ENCODE assay signal across 10 mouse cellular contexts in the genomic region with DNA sequence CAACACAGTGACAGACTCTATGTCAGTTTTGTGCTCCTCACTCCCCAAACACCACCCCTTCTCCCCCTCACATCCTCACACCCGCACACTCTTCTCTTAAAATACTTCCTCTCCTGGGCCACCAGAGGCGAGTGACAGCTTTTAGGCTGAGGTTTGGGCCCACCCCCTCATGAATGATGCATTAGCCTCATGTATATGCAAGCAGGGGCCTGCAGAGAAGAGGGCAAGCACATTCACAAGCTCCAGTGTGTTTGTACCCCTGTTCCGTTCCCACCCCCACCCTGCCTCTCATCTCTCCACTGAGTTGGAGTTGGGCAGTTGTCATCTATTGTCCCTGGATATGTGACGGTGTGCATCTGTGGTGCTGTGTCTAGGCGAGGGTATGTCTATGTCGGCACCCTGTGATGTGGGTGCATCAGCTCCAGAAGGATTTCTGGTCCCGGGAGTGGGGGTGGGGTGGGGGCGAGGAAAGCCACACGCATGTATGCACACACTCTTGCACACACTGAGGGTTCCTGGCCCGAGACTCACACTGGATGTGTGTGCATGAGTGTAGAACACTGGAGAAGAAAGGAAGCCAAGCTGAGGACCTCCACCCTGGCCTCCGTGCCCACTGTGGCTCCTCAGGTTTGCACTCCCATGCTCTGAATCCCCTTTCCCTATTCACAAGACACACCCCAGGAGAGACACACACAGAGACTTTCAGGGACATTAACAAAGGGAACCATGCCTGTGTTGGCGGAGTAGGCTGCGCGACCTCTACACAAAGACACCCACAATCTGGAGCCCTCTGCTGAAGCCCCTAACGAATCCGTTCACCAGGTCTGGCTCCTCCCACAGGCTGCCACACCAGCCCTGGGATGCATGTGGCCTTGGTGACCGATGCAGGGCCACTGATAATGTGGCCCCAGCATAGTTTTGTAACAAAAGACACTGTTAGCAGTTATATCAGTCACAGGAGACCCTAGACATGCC. TPM values are rescaled to one million over a fixed set of nuclear protein-coding genes. Genes with fewer than 3 reads are reported as not detected.
A peak's percentile ranks its signal among the peaks of the same experiment; 100 is the strongest.
DNase-seq lines count a peak whose midpoint lies in the region.
"Had no signal": no experiment of that assay in that cellular context is flagged by ENCODE, and none has a peak within 500 bp of the region (broad histone marks: within the 10 kb centered on the region; RNA-seq: fewer than 3 reads in every experiment).

No protein-coding gene starts in this region.

- peak; percentile 59 to 63 for DNase-seq in cerebellum, postnatal 10 days
- no peak for DNase-seq in cerebellum, postnatal 25 days
- DNase-seq in frontal cortex, postnatal 14 days (ENCODE audit: low spot score in 2 of 2), result peak; percentile 63 to 78
- DNase-seq in left cerebral cortex, postnatal 25 days (ENCODE audit: low spot score in 2 of 2), result peak; percentile 80 to 96
- peak; percentile 76 for DNase-seq in right cerebral cortex, postnatal 25 days
- no peak for DNase-seq in spleen, postnatal 14 days (ENCODE audit: low spot score in 2 of 2)
- no peak for DNase-seq in liver
- DNase-seq in kidney, postnatal 4 days, result no peak
- DNase-seq: adrenal gland, postnatal 14 days; heart, adult 11 months had no signal

- intact Hi-C loops in left cerebral cortex, postnatal 25 days (cut with DNase I), result loop anchor here (2.0 kb wide), 1 partner anchor 20 kb away; no protein-coding TSS in a partner anchor

RNA-seq across cellular contexts. Expression of a gene that starts 1.7 kb away (rescaled TPM):
- 100 to 1,000 TPM; 219 to 220 TPM for total RNA-seq in left cerebral cortex, postnatal 25 days (2021)

RNA-seq across cellular contexts. Expression of a gene that starts 12.1 kb away (rescaled TPM):
- 10 to 100 TPM; 21.7 to 21.9 TPM for total RNA-seq in left cerebral cortex, postnatal 25 days (2021)

RNA-seq across cellular contexts. Expression of a gene that starts 19.9 kb away (rescaled TPM):
- total RNA-seq in left cerebral cortex, postnatal 25 days (2021), result 10 to 100 TPM; 10.2 to 12.4 TPM

RNA-seq across cellular contexts. Expression of a gene that starts 20.3 kb away (rescaled TPM):
- 10 to 100 TPM; 46.8 to 51.0 TPM for total RNA-seq in left cerebral cortex, postnatal 25 days (2021)

RNA-seq across cellular contexts. Expression of a gene that starts 20.5 kb away (rescaled TPM):
- under 1 TPM in 1 of 2 experiments, not detected in 1; 0.57 TPM for total RNA-seq in left cerebral cortex, postnatal 25 days (2021)

Comparison
In these comparisons a context has a peak if more than half of its experiments do, and no peak if none do; other contexts are left out.
1. DNase-seq: peak in cerebellum, postnatal 10 days (2 of 2), frontal cortex, postnatal 14 days (2 of 2), left cerebral cortex, postnatal 25 days (2 of 2) and right cerebral cortex, postnatal 25 days (single experiment); none in cerebellum, postnatal 25 days (0 of 2), spleen, postnatal 14 days (0 of 2), liver (single experiment) and kidney, postnatal 4 days (0 of 2).